Mouse (Mus musculus): ENCODE results near the gene Tmem63c. TPM values are rescaled to one million over a fixed set of nuclear protein-coding genes. Genes with fewer than 3 reads are reported as not detected.

Gene Tmem63c
- polyA plus RNA-seq, 1 experiment from 2014 or later: 2.8 TPM

DNA sequence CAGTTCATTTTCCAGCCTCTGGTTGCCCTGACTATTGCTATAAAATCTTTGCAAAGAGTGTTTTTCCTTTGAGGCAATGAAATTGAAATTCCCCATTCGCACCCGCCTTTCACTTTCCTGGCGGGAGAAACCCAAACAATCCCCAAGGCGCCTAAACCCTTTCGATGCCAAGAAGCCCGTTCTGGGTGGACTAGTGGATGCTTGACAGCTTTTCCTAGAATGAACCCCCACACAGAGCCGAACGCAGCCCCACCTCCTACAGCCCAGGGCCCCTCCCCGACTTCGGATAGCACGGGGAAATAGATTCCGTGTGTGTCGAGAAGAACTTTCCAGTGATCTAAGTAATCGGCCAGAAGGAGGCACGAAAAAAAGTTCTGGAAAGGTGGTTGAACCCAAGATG lies 31.8 kb upstream of the Tmem63c start:
- peaks cover 14% of the 10 kb centered on the region for H3K4me1 ChIP-seq
- ATAC-seq (ENCODE audit: low FRiP score, low read depth): 0 out of 2 replicates have a peak, but pooled peaks have one; percentile 15
- H3K4me3 ChIP-seq: peak overlapping the region; percentile 53; the same call in 1 of the 2 replicates
- H3K27ac ChIP-seq: no peak overlapping the region
- no peaks in the 10 kb centered on the region for H3K9me3 ChIP-seq
- peaks cover 71% of the 10 kb centered on the region for H3K27me3 ChIP-seq (replicated peaks)
- peak overlapping the region; percentile 69; the same call in 1 of the 2 replicates for H3K9ac ChIP-seq
- 6% methylated on average over 15 of the region's 15 CpGs for WGBS
- H3K36me3 ChIP-seq: no peaks in the 10 kb centered on the region
- H3K4me2 ChIP-seq (replicated peaks): peak overlapping the region; percentile 87

DNA sequence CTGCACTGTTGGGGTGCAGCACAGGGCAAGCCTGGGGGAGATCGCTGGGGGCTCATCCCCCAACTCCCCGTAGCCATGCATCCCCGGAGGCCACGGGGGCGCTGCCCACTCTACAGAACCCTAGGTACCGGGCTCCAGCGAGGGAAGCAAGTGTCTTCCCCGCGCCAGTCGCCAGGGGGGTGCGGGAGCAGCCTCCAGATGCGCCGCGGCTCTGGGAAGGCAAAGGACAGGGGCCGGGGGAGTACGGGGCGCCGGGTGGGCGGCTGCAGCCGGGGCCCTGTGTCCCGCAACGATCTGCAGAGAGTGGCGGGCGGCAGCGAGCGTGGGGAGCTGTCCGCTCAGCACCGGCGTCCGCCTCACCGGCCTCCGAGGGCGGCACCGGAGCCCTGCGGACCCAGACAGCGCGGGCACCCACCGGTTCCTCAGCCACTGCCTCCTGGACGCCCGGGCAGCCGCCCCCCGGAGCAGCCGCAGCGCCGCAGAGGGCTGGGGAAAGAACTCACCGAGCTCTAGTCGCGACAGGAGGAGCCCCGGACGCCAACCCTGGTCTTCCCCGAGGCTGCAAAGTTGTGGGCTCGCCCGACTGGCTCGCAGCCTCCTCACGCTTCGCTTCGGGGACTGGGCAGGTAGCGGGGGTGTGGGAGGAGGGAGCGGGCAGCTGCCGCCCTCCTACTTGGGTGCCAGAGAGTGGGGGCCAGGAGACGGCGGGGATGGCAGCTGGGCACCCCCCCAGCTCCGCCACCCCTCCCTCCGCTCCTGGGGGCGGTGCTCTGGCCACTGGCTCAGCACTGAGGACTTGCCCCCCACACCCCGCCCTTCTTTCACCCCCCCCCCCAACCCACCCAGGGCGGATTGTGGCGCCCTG lies 31.0 kb upstream of the Tmem63c start, which contains the start of gene Zdhhc22:
Zdhhc22 (minus strand) TSS at position 541 of the 865 bp plus-strand sequence.
- Histone ChIP-seq H3K4me2 (replicated peaks) (peak within 1 kb of the TSS; percentile 87), H3K9ac (peak within 1 kb of the TSS; percentile 69), H3K27ac (no peak within 1 kb of the TSS; the same call in 1 of the 2 replicates), H3K9me3 (no peaks in the 10 kb centered on the region), H3K4me3 (peak within 1 kb of the TSS; percentile 53), H3K4me1 (peaks cover 14% of the 10 kb centered on the region), H3K36me3 (no peaks in the 10 kb centered on the region), H3K27me3 (replicated peaks) (peaks cover 63% of the 10 kb centered on the region)
- under 1% methylated on average over 62 of the region's 68 CpGs for WGBS
- ATAC-seq (ENCODE audit: low FRiP score, low read depth): peak; percentile 82

DNA sequence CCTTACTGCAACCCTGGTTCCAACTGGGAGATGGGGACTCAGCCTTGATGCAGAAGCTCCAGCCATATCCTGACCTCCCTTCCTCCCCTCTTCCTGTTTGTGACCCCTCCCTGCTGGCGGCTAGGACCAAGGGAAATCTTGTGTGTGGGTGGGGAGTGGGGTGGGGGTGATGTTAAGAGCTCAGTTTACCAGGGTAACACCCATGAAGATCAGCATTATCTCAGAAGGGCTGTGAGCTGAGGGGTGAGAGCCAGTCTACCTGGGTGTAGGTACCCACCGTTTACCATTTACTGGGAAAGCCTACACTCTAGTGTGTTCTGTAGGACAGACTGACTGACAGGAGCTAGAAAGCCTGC lies 30.4 kb upstream of the Tmem63c start:
- 47% methylated on average over 2 of the region's 2 CpGs for WGBS
- Histone ChIP-seq H3K4me3 (peak overlapping the region; percentile 53), H3K27ac (no peak overlapping the region), H3K4me2 (replicated peaks) (peak overlapping the region; percentile 87), H3K27me3 (replicated peaks) (peaks cover 57% of the 10 kb centered on the region), H3K9me3 (no peaks in the 10 kb centered on the region), H3K4me1 (peaks cover 14% of the 10 kb centered on the region), H3K9ac (peak overlapping the region; percentile 69), H3K36me3 (no peaks in the 10 kb centered on the region)
- ATAC-seq (ENCODE audit: low FRiP score, low read depth): no peak

DNA sequence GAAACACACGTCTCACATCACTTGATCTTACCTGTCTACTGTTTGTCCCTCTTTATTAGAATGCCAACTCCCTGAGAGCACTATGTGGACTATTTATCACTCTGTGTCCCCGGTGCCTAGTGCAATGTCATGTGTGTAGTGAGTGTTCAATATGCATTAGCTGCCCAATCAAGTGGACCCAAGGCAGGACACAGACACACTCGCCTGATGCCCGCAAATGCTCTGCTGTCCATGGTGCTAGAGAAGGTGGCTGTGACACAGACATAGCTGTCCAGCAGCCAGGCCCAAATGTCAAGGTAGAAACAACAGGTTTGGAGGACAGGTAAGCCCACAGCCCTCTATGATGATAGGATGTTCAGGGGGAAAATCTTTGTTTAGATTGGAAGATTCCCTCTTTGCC lies 27.0 kb upstream of the Tmem63c start:
- H3K36me3 ChIP-seq: no peaks in the 10 kb centered on the region
- no peak for ATAC-seq (ENCODE audit: low FRiP score, low read depth)
- H3K27ac ChIP-seq: no peak overlapping the region
- no peak overlapping the region for H3K9ac ChIP-seq
- H3K27me3 ChIP-seq (replicated peaks): peaks cover 24% of the 10 kb centered on the region
- H3K4me3 ChIP-seq: no peak overlapping the region
- 32% methylated on average over 4 of the region's 4 CpGs for WGBS
- H3K9me3 ChIP-seq: no peaks in the 10 kb centered on the region
- no peak overlapping the region for H3K4me2 ChIP-seq (replicated peaks)
- peaks cover 14% of the 10 kb centered on the region for H3K4me1 ChIP-seq

DNA sequence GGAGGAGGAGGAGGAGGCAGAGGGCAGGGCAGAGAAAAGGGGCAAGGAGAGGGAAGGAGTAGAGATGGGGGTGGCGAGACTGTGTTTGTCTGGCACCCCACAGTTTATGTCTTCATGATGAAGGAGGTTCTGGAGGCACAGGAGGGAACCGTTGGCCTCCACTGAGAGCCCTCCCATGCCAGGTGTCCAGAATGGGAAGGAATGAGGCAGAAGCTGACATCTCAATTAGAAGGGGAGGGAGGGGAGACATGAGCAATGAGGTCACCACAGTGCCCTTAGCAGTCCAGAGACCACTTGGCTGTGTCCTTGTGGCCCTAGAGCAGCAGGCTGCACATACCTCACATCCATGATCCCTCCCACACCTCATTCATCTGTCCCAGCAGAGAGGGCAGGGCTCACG lies 26.4 kb upstream of the Tmem63c start:
- no peaks in the 10 kb centered on the region for H3K36me3 ChIP-seq
- peaks cover 9% of the 10 kb centered on the region for H3K4me1 ChIP-seq
- H3K4me3 ChIP-seq: no peak overlapping the region
- WGBS: 47% methylated on average over 3 of the region's 3 CpGs
- H3K9me3 ChIP-seq: no peaks in the 10 kb centered on the region
- H3K27ac ChIP-seq: no peak overlapping the region
- H3K4me2 ChIP-seq (replicated peaks): no peak overlapping the region
- peaks cover 18% of the 10 kb centered on the region for H3K27me3 ChIP-seq (replicated peaks)
- H3K9ac ChIP-seq: no peak overlapping the region
- ATAC-seq (ENCODE audit: low FRiP score, low read depth): no peak

DNA sequence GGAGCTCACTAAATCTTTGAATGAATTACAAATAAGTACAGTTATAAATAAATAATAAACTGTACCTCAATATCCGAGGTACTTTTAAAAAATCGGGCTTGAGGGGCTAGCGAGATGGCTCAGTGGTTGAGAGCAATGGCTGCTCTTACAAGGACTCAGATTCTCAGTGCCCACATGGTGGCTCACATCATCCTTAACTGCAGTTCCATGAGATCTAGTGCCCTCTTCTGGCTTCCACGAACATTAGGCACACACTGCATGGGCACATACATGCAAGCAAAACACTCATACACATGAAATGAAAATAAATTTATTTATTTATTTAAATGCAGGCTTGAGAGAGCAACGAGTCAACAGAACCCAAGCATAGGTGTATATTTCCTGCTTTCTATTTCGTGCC lies 25.2 kb upstream of the Tmem63c start:
- H3K27ac ChIP-seq: no peak overlapping the region
- no peak for ATAC-seq (ENCODE audit: low FRiP score, low read depth)
- H3K9ac ChIP-seq: no peak overlapping the region
- no peak overlapping the region for H3K4me3 ChIP-seq
- peaks cover 5% of the 10 kb centered on the region for H3K4me1 ChIP-seq
- no peak overlapping the region for H3K4me2 ChIP-seq (replicated peaks)
- peaks cover 6% of the 10 kb centered on the region for H3K27me3 ChIP-seq (replicated peaks)
- H3K36me3 ChIP-seq: no peaks in the 10 kb centered on the region
- WGBS: 81% methylated on average over 6 of the region's 6 CpGs
- H3K9me3 ChIP-seq: no peaks in the 10 kb centered on the region

DNA sequence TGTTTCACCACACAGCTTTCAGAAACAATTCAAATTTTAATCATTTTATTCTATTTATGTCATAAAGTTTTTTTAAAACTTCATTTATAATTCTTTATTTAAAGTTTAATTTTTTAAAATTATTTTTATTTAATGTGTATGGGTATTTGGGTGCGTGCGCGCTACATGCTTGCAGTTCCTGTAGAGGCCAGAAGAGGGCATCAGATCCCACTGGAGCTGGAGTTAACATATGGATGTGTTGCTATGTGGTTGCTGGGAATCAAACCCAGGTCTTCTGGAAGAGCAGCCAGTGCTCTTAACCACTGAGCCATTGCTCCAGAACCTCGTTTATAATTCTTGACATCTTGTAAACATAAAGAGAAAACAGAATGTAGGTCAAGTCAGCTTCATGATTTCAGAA lies 22.4 kb upstream of the Tmem63c start:
- ATAC-seq (ENCODE audit: low FRiP score, low read depth): no peak
- H3K9me3 ChIP-seq: no peaks in the 10 kb centered on the region
- peaks cover 5% of the 10 kb centered on the region for H3K4me1 ChIP-seq
- no peak overlapping the region for H3K4me3 ChIP-seq
- no peaks in the 10 kb centered on the region for H3K36me3 ChIP-seq
- WGBS: 88% methylated on average over 4 of the region's 4 CpGs
- H3K4me2 ChIP-seq (replicated peaks): no peak overlapping the region
- H3K27ac ChIP-seq: no peak overlapping the region
- no peaks in the 10 kb centered on the region for H3K27me3 ChIP-seq (replicated peaks)
- H3K9ac ChIP-seq: no peak overlapping the region

DNA sequence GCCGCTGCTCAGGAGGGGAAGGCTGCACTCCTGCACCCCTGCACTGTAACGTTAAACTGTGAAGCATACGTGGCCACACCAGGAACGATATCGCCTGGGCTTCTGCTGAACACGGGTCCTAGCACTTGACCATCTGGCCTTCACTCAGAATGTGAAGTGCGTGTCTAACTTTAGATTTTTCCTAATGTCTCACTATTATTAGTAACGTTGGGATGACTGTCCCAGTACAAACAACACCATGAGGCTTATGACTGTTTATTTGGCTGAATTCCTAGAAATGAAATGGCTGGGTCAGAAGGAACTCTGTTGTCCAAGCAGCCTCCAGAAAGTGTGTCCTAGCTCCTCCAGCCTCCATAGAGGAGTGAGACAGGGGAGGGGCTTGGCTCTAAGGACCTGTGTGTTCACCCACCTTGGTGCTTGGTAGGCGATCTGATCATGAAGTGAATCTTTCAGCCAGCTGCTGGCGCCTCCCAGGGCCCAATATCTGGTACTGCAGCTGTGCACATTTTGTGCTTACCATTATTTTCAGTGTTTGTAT lies 21.8 kb upstream of the Tmem63c start:
- Histone ChIP-seq H3K27ac (no peak overlapping the region), H3K9ac (no peak overlapping the region), H3K4me2 (replicated peaks) (no peak overlapping the region), H3K27me3 (replicated peaks) (no peaks in the 10 kb centered on the region), H3K9me3 (no peaks in the 10 kb centered on the region), H3K4me3 (no peak overlapping the region), H3K36me3 (no peaks in the 10 kb centered on the region), H3K4me1 (peaks cover 5% of the 10 kb centered on the region)
- WGBS: 76% methylated on average over 10 of the region's 10 CpGs
- no peak for ATAC-seq (ENCODE audit: low FRiP score, low read depth)

DNA sequence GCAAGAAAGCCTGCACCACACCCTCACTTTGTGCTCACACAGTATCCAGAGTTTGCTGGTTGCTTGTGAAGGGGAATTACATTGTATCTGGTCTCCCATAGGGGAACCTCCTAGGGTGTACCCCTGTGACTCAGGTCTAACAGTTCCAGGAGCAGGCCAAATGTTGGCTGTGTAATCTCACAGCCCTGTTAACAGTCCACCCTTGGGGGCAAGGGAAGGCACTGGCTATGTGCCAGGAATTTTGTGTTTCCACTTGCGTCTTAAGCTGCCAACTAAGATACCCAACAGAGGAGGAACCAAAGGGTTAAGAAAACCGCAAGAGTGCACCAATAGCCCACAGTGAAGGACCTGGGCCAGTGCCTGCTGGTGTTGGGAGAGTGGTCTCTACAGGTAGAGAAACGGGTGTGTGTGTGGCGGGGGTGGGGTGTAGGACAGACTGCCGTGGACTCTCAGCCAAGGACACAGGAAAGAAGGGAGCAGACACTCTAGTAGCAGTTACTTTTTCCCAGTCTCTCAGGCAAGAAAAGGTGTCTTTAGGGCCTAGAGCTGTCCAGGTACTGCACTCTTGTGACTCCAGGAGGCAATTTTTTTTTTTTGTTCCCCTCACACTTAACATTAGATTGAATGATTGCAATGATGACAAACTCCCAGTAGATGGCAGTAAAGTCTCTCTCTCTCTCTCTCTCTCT lies 20.8 kb upstream of the Tmem63c start:
- no peak overlapping the region for H3K4me2 ChIP-seq (replicated peaks)
- H3K36me3 ChIP-seq: no peaks in the 10 kb centered on the region
- no peak for ATAC-seq (ENCODE audit: low FRiP score, low read depth)
- H3K9ac ChIP-seq: no peak overlapping the region
- H3K9me3 ChIP-seq: no peaks in the 10 kb centered on the region
- H3K4me1 ChIP-seq: peaks cover 5% of the 10 kb centered on the region
- WGBS: 67% methylated on average over 5 of the region's 5 CpGs
- no peaks in the 10 kb centered on the region for H3K27me3 ChIP-seq (replicated peaks)
- H3K27ac ChIP-seq: no peak overlapping the region
- H3K4me3 ChIP-seq: no peak overlapping the region

DNA sequence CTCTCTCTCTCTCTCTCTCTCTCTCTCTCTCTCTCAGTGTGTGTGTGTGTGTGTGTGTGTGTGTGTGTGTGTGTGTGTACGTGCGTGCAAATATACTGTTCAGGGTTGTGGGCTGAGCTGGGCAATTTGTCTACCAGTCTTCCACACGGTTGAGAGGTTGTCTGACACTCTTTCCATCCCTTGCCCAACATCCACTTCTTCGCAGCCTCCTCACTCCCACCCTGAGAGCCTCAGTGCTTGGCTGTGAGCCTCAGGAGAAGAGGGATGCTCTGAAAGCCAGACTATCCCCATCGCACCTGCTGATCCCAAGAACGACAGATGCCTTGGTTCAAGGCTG lies 20.3 kb upstream of the Tmem63c start:
- Histone ChIP-seq H3K36me3 (no peaks in the 10 kb centered on the region), H3K4me3 (no peak overlapping the region), H3K9ac (no peak overlapping the region), H3K9me3 (no peaks in the 10 kb centered on the region), H3K4me2 (replicated peaks) (no peak overlapping the region), H3K27ac (no peak overlapping the region), H3K4me1 (peaks cover 5% of the 10 kb centered on the region), H3K27me3 (replicated peaks) (no peaks in the 10 kb centered on the region)
- ATAC-seq (ENCODE audit: low FRiP score, low read depth): no peak
- 42% methylated on average over 6 of the region's 6 CpGs for WGBS

DNA sequence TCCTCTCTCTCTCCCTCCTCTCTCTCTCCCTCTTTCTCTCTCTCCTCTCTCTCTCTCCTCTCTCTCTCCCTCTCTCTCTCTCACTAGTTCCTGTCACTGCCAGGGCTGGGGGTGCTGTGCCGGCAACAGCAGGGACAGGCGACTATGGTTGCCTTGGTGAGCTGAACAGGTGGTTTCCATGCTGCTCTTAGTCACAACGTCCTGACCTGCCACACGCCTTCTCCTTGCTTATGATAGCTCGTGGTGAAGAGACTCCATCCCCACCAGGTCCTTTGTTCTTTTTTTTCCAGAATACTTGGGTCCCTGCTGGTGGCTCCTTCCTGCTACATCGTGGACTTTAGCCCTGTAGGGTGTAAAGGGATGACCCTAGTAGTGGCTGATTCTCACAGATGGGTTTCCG lies 18.9 kb upstream of the Tmem63c start:
- H3K4me2 ChIP-seq (replicated peaks): no peak overlapping the region
- no peak overlapping the region for H3K9ac ChIP-seq
- no peak overlapping the region for H3K27ac ChIP-seq
- peaks cover 5% of the 10 kb centered on the region for H3K4me1 ChIP-seq
- no peak overlapping the region for H3K4me3 ChIP-seq
- 65% methylated on average over 7 of the region's 7 CpGs for WGBS
- no peaks in the 10 kb centered on the region for H3K36me3 ChIP-seq
- H3K9me3 ChIP-seq: no peaks in the 10 kb centered on the region
- no peak for ATAC-seq (ENCODE audit: low FRiP score, low read depth)
- no peaks in the 10 kb centered on the region for H3K27me3 ChIP-seq (replicated peaks)

DNA sequence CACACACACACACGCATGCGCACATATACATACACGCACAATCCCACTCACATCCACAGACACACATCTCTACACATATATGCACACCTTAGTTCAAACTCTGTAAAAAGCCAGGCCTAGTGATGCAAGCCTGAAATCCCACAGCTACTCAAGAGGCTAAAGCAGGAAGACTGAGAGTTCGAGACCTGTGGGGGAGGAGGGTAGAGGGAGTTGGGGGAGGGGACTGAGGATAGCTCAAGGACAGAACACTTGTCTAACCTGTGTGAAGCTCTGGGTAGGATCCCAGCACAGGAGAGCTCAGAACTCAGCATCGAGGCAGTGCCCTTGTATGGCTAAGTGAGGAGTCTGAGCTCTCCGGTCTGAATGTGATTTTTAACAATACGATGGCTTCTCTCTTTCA lies 18.3 kb upstream of the Tmem63c start:
- Histone ChIP-seq H3K4me2 (replicated peaks) (no peak overlapping the region), H3K9ac (no peak overlapping the region), H3K36me3 (no peaks in the 10 kb centered on the region), H3K4me3 (no peak overlapping the region), H3K4me1 (peaks cover 5% of the 10 kb centered on the region), H3K27me3 (replicated peaks) (no peaks in the 10 kb centered on the region), H3K9me3 (no peaks in the 10 kb centered on the region), H3K27ac (no peak overlapping the region)
- WGBS: 77% methylated on average over 7 of the region's 7 CpGs
- ATAC-seq (ENCODE audit: low FRiP score, low read depth): no peak

Data from neural tube, embryonic 12.5 days (tissue).